Mouse (Mus musculus) v-Abl transformed pro-B cells (cell line): Measurements from ENCODE around the gene Syn1.

Experiments
- in situ Hi-C, 2 experiments: fragments of 400-800 bp; cut with MboI; formaldehyde crosslinking; loops; one replicate each; pipeline ENCODE4 v1.15.1; 2025; ENCODE audit not compliant: unreplicated experiment in 2 of 2

The Syn1 gene

DNA sequence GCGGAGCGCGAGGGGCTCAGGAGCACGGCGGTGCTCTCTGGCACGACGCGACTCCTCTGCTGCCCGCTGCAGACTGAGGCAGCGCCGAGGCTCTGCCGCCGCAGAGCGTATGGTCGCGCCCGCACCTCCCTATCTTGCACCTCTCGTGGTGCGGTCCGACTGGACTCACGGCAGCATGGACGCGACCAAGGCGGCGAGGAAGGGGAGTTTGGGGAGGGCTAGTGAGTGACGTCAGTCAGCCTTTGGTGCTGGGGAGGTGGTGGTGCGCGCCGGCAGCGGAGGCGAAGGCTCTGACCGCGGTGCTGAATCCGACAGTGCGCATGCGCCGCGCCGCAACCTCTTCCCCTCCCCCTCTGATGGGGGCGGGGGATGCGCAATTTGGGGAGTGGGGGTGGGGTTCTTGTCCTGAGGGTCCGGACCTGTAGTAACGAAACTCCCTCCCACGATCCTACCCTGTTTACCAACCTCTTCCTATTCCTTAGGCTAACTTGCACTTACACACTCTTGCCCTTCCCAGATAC is at the start of gene Syn1:
Gene Syn1 (minus strand): TSS at position 161 of the 521 bp plus-strand sequence.
- in situ Hi-C loops, result no loop called here

- in situ Hi-C loops, result no loop called here
Observed at GRCm38 (mm10) chrX:20961477-20962378, 40.9 kb upstream of the Syn1 start, which contains the start of gene Uxt. Gene Uxt, minus strand, starts transcription at chrX:20962017.

DNA sequence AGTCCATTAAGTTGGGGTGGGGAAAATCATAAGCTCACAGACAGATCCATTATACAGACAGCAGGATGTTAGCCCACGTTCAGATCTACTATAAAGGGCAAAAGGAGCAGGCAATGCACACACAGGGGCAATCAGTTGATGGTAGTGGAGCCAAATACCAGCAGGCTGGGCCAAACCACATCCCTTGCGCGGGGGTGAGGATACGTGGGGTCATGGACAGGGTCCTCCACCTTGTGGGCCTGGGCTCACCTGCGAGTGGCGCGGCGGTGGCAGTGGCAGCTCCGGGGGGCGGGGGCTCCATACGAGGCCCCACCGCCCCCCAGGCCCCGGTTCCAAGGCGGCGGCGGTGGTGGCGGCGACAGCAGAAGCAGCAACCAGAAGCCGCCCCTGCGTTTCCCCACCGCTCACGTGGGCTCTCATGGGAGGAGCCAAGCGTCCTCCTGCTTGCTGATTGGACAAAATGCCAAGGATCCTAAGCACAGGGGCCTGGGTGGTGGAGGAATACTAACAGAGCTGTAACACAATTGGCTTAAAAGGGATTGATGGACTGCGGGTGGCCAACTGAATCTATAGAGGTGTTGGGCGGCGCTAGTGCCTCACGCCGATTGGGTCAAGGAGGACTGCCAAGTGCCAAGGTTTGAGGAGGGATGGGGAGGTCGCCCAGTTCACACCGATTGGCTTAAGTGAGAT is 29.5 kb upstream of the Syn1 start, which contains the start of gene Elk1:
Gene Elk1 (minus strand): TSS at position 418 of the 690 bp plus-strand sequence.
- in situ Hi-C loops, result loop anchor here in 1 of 2 experiments (10.0 kb wide), 1 partner anchor 286 kb away; no protein-coding TSS in a partner anchor

DNA sequence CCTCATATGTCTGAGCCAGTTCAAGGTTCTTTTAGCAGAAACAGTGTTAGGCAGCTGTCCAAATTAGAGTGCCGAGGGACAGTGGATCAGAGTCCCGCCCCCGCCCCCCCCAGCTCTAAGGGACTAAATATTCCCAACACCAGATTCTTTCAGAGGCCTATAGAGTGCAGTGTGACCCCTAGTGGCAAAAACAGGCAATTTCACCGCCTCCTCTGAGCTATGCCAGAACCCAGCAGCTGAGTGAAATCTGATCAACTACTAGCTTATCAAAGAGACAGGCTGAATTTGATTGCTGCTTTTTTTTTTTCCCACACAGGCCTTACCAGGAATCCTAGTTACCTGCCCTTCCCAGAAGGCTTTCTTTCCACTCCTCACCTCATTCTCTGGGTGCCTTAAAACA is 25.3 kb upstream of the Syn1 start:
- in situ Hi-C loops, result loop anchor here in 1 of 2 experiments (10.0 to 25.0 kb wide), 2 partner anchors 111 to 284 kb away; partner anchors contain the start of gene Uba1

DNA sequence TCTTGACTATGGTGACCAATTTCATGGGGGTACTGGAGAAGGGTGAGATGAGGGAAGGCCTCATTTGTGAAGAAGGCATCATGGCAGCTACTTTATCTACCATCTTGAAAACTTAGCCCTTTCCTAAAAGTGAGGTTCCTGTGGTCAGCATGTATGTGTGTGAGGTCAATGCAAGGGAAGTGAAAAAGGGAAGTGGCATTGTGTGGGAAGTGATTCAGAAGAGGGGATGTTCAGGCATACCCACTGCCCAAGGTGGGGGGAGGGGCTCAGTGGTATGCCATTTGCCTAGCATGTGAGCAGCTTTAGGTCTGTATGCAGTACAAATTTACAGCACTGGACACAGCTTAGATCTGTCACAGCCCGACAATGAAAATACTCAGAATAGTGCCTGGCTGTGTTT is 11.2 kb upstream of the Syn1 start:
- in situ Hi-C loops, result loop anchor here in 1 of 2 experiments (25.0 kb wide), 1 partner anchor 270 kb away; the partner anchor contains the start of gene Uba1

DNA sequence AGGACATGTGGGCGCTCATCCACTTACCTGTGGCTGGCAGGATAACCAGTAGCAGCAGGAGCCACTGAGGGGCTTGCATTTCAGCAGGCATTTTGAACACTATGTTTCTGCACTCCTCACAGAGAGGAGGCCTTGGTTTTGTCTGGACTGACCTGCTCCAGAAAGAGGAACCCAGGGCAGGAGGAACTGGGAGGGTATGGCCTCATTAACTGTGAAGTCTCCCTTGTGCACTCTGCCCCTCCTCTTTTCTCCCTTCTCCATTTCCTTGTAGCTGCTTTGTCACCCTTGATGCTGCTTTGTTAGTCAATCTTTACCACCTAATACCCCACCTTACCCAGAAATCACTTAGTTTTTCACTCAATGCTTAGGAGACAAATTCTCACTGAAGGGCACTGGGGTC is 10.6 kb upstream of the Syn1 start, which contains the start of gene Cfp:
Gene Cfp (minus strand): TSS at position 192 of the 400 bp plus-strand sequence.
- in situ Hi-C loops, result loop anchor here in 1 of 2 experiments (25.0 kb wide), 1 partner anchor 269 kb away; the partner anchor contains the start of gene Uba1

DNA sequence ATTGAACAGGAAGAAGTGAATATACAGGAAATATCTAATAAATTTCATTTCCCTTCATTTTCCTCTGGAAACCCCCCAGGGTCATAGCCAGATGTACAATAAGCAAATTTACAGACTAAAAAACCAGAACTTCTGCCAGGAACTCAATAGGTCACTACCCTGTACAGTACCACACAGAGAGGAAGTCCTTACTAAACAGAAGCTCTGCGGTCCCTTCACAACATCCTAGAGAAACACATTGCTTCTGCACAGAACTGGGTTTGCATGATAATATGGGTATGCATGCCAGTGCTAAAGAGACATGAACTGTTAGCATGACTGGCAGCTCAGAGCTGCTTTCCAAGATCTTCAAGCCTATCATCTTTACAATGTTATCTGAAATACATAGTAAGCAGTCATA is 9.1 kb upstream of the Syn1 start:
- in situ Hi-C loops, result loop anchor here in 1 of 2 experiments (25.0 kb wide), 1 partner anchor 268 kb away; the partner anchor contains the start of gene Uba1

- in situ Hi-C loops, result loop anchor here in 1 of 2 experiments (25.0 kb wide), 1 partner anchor 263 kb away; the partner anchor contains the start of gene Uba1
Observed at GRCm38 (mm10) chrX:20924976-20925375, 4.2 kb upstream of the Syn1 start.

DNA sequence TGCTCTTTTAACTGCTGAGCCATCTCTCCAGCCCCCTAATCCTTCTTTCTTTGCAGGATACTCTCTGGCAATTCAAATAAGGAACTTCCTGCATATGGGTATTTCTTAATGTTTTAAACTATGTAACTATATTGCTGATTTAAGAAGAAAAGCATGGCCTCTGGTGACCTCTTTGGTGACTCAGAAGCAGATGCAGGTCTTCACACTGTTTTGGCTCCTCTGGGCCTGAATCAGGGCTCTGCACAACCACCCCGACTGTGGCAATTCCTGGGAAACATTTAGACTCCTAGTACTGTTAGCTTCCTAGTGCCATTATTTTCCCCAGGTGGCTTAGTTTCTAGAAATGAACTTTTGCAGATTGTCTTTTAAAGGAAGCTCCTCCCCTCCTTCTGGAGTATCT is 2.7 kb upstream of the Syn1 start:
- in situ Hi-C loops, result no loop called here

DNA sequence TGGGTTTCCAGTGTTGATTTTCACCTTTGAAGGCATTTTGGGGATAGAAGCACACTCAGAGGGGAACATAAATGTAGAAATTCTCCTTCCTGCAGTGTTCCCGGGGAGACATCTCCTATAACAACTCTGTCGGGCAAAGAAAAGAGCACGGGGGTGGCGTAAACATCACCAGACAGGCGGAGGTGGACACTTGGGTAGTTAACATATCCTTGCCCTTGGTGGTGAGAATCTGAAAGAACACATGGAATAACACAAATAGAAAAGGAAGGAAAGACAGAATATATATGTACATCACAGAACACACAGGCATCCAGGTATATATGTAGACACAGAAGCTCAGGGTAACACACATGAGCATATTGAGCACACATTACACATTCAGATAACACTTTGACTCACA is 562 bp upstream of the Syn1 start:
- in situ Hi-C loops, result no loop called here

GRCm38 (mm10) chrX:20920249-20920843 is 458 bp downstream of the Syn1 start:
- in situ Hi-C loops, result no loop called here

DNA sequence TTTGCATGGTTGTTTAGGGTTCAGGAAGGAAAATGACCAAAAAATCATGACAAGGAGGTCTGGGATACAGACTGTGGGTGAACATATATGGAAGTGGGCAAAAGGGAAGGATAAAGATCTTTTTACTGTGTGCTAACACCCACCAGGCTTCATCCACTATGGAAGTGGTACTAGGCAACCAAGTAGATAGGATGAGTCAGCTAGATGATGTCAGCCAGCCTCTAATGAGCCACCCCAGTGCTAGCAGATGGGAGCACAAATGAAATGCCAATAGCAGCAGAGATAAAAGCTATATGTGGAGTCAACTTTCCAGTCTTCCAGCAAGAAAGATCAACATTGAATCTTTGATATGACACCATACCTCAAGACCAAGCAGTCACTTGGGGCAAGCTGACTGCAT is 5.7 kb downstream of the Syn1 start:
- in situ Hi-C loops, result no loop called here

- in situ Hi-C loops, result no loop called here
Observed at GRCm38 (mm10) chrX:20913726-20914125, 7.1 kb downstream of the Syn1 start.

DNA sequence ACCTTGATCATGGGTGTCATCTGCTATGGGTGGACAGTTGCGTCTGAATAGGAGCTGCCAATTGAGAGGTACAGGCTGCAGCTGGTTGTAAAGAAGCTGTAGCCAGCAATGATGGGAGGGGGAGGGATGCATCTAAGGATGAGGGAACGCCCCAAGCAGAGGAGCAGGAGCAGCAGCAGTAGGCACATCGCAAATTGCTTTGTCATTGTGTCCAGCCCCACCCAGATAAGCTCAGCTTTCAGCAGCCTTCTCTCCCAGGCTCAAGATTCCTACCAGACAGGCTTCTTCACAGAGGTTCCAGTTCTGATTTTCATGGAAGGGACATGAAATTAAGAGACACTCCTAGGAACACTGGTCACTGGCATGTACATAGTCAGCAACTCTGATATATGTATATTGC is 10.7 kb downstream of the Syn1 start:
- in situ Hi-C loops, result no loop called here

GRCm38 (mm10) chrX:20875241-20875640 is 45.6 kb downstream of the Syn1 start:
- in situ Hi-C loops, result no loop called here

DNA sequence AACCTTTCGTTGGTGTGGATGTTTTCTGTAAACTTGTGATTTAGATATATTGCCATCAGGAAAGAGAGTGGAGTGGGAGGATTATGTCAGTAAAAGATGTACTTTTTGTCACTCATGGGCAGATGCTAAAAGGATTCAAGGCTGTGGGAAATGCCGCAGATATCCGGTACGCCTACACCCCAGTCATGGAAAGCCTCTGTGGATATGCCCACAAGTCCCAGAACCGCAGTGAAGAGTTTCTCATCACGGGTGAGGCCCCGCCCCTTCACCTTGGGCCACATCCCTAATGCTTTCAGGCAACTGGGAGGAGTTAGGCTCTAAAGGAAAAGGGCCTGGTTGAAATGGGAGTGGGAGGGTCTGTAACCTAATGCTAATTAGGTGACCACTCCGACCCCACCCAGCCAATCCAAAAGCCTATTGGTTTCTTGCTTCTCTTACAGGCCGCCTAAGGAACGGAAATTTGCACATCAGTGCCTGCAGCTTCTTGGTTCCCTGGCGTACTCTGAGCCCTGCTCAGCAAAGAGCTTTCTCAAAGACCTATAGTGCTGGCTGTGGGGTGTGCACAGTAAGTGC is 47.8 kb downstream of the Syn1 start:
- in situ Hi-C loops, result no loop called here

DNA sequence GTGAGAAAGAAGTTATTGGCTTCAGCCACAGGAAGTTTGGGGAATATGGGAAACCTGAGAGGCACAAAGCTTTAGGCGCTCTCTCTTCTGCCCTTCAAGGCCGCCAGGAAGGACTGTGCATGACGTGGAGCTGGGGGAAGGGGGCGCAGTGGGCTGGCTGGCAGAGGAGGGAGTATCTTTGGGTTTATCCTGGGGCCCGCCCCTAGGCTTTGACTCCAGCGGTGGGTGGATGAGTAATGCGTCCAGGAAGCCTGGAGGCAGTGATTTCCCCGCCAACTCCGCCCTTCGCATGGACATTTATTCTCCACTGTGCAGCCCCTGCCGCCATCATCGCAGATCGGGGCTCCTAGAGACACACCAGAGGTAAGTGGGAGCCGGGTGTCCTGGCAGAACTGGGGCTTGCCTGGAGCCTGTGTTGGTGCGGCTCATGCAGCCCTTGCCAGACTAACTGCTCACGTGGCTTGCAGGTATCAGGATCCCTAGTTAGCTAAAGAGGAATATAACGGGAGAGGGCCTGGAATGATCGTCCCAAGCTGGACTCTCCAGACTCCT is 50.8 kb downstream of the Syn1 start, which contains the start of gene Timp1:
Gene Timp1 (plus strand): TSS at position 205 of the 552 bp plus-strand sequence.
- in situ Hi-C loops, result no loop called here

GRCm38 (mm10) chrX:20869203-20869602 is 51.6 kb downstream of the Syn1 start:
- in situ Hi-C loops, result no loop called here

- in situ Hi-C loops, result no loop called here
Observed at GRCm38 (mm10) chrX:20868091-20868490, 52.7 kb downstream of the Syn1 start.
